In genomic region chr11:30771267-30771903, GRCm38 (mm10) we compare ENCODE assay signal across 8 mouse cellular contexts. TPM values are rescaled to one million over a fixed set of nuclear protein-coding genes. Genes with fewer than 3 reads are reported as not detected.
DNase-seq lines count a peak whose midpoint lies in the region; ATAC-seq and TF ChIP-seq lines count a peak whose summit lies in the region.

TSS of gene Psme4 (plus strand) at chr11:30771726.

- no peaks in the 10 kb centered on the region for H3K27me3 ChIP-seq in embryonic facial prominence, embryonic 15.5 days
- H3K27me3 ChIP-seq in kidney, embryonic 14.5 days (ENCODE audit: control insufficient read depth, insufficient read depth, low read length), result no peaks in the 10 kb centered on the region
- H3K27me3 ChIP-seq in limb, embryonic 15.5 days, result no peaks in the 10 kb centered on the region

- H3K36me3 ChIP-seq in embryonic facial prominence, embryonic 15.5 days, result no peaks in the 10 kb centered on the region
- no peaks in the 10 kb centered on the region for H3K36me3 ChIP-seq in kidney, embryonic 14.5 days (ENCODE audit: control insufficient read depth, insufficient read depth, low read length)
- no peaks in the 10 kb centered on the region for H3K36me3 ChIP-seq in limb, embryonic 15.5 days

- H3K4me2 ChIP-seq in embryonic facial prominence, embryonic 15.5 days (replicated peaks), result peak within 1 kb of the TSS; percentile 59
- peak within 1 kb of the TSS; percentile 55 for H3K4me2 ChIP-seq in kidney, embryonic 14.5 days (replicated peaks; ENCODE audit: low read depth, low read length)
- H3K4me2 ChIP-seq in limb, embryonic 15.5 days, result peak within 1 kb of the TSS; percentile 53

- peak; percentile 94 for DNase-seq in 416B (ENCODE audit: low read depth)
- DNase-seq in heart, adult 9 months (ENCODE audit: low spot score in 2 of 2), result peak; percentile 94 to 95
- peak; percentile 76 to 88 for DNase-seq in monocyte, adult 2 months (ENCODE audit: low read depth in 1 of 2, low spot score in 2 of 2)
- DNase-seq in spleen, postnatal 36 days (ENCODE audit: low spot score in 2 of 2), result peak; percentile 94

- TF ChIP-seq CTCF in bone marrow, adult 2 months (IDR thresholded peaks at IDR 0.05; ENCODE audit: control insufficient read depth, insufficient read depth, low read length), result no peak

- peak within 1 kb of the TSS; percentile 96 for H3K9ac ChIP-seq in embryonic facial prominence, embryonic 15.5 days
- H3K9ac ChIP-seq in kidney, embryonic 14.5 days (ENCODE audit: low read depth, low read length), result peak within 1 kb of the TSS; percentile 97
- H3K9ac ChIP-seq in limb, embryonic 15.5 days, result peak within 1 kb of the TSS; percentile 99

- H3K4me1 ChIP-seq in bone marrow, adult 2 months (ENCODE audit: control insufficient read depth, insufficient read depth, low read length), result no peaks in the 10 kb centered on the region; the same call in 1 of the 2 replicates
- peaks cover 3% of the 10 kb centered on the region; the same call in 1 of the 2 replicates for H3K4me1 ChIP-seq in embryonic facial prominence, embryonic 15.5 days
- peaks cover 3% of the 10 kb centered on the region; the same call in 1 of the 2 replicates for H3K4me1 ChIP-seq in kidney, embryonic 14.5 days (ENCODE audit: control insufficient read depth, insufficient read depth, low read length)
- H3K4me1 ChIP-seq in limb, embryonic 15.5 days, result peaks cover 6% of the 10 kb centered on the region; the same call in 1 of the 2 replicates

- 2% methylated on average over 43 of the region's 43 CpGs for WGBS in bone marrow, adult 2 months
- WGBS in embryonic facial prominence, embryonic 15.5 days, result under 1% methylated on average over 43 of the region's 43 CpGs
- 1% methylated on average over 43 of the region's 43 CpGs for WGBS in kidney, embryonic 14.5 days
- 1% methylated on average over 34 of the region's 43 CpGs for WGBS in limb, embryonic 15.5 days

- ATAC-seq in embryonic facial prominence, embryonic 15.5 days (ENCODE audit: insufficient number of reproducible peaks, low FRiP score, low TSS enrichment, low read depth), result peak; percentile 98
- peak; percentile 97 for ATAC-seq in kidney, embryonic 14.5 days (ENCODE audit: low FRiP score, low TSS enrichment)
- ATAC-seq in limb, embryonic 15.5 days (ENCODE audit: insufficient number of reproducible peaks, low FRiP score, low TSS enrichment, low read depth), result peak; percentile 97

- TF ChIP-seq POLR2A in bone marrow, adult 2 months (IDR thresholded peaks at IDR 0.05; ENCODE audit: borderline replicate concordance, control insufficient read depth, low read depth, low read length), result peak; percentile 86

- peak within 1 kb of the TSS; percentile 74 for H3K4me3 ChIP-seq in bone marrow, adult 2 months (replicated peaks; ENCODE audit: control insufficient read depth, low read depth, low read length)
- peak within 1 kb of the TSS; percentile 97 for H3K4me3 ChIP-seq in embryonic facial prominence, embryonic 15.5 days (replicated peaks)
- H3K4me3 ChIP-seq in kidney, embryonic 14.5 days (ENCODE audit: low read length), result peak within 1 kb of the TSS; percentile 92
- H3K4me3 ChIP-seq in limb, embryonic 15.5 days, result peak within 1 kb of the TSS; percentile 97

- H3K9me3 ChIP-seq in embryonic facial prominence, embryonic 15.5 days (replicated peaks), result no peaks in the 10 kb centered on the region
- H3K9me3 ChIP-seq in kidney, embryonic 14.5 days (ENCODE audit: control insufficient read depth, low read length), result no peaks in the 10 kb centered on the region
- H3K9me3 ChIP-seq in limb, embryonic 15.5 days, result no peaks in the 10 kb centered on the region

- H3K27ac ChIP-seq in bone marrow, adult 2 months (ENCODE audit: control insufficient read depth, insufficient read depth, low read depth, low read length, poor library complexity), result peak within 1 kb of the TSS; percentile 81
- H3K27ac ChIP-seq in embryonic facial prominence, embryonic 15.5 days (replicated peaks), result peak within 1 kb of the TSS; percentile 94
- H3K27ac ChIP-seq in kidney, embryonic 14.5 days (ENCODE audit: low read depth, low read length), result peak within 1 kb of the TSS; percentile 86
- peak within 1 kb of the TSS; percentile 96 for H3K27ac ChIP-seq in limb, embryonic 15.5 days

RNA-seq across cellular contexts. Expression of gene Psme4, which starts in this region (rescaled TPM):
- polyA plus RNA-seq in bone marrow, adult 2 months (2011; ENCODE audit: insufficient read depth, insufficient read length, low replicate concordance, missing spikeins), result 12.3 and 28.5 TPM in 2 replicates
- 16.3 and 18.8 TPM in 2 replicates for polyA plus RNA-seq in embryonic facial prominence, embryonic 15.5 days (2015; fragmentation: Nextera tagmentation; extraction: Ambion mirVana)
- polyA plus RNA-seq in kidney, embryonic 14.5 days (2014; fragmentation: Nextera tagmentation; extraction: Ambion mirVana), result 34.0 and 35.5 TPM in 2 replicates
- 15.6 and 18.2 TPM in 2 replicates for polyA plus RNA-seq in limb, embryonic 15.5 days (2015; fragmentation: Nextera tagmentation; extraction: Ambion mirVana)

Comparison
In these comparisons a context has a peak if more than half of its experiments do, and no peak if none do; other contexts are left out.
1. Peak in every context shown above with its lines: DNase-seq, ATAC-seq, H3K4me3 ChIP-seq and H3K27ac ChIP-seq.